Mouse (Mus musculus) urinary bladder, adult 18-20 months (tissue): Measurements from ENCODE around the gene Cd70.

ENCODE experiments used
- DNase-seq, 2 experiments: peaks; one replicate each; pipeline ENCODE4 v3.0.0; 2022; ENCODE audit warnings: low spot score in 2 of 2, mixed read lengths in 2 of 2

Cd70 gene

GRCm38 (mm10) chr17:57148994-57149803 is at the start of gene Cd70:
Gene Cd70 (minus strand): TSS chr17:57149777.
- DNase-seq = no peak

- no peak for DNase-seq
Measured at GRCm38 (mm10) chr17:57198252-57198651, 48.7 kb upstream of the Cd70 start.

- DNase-seq = no peak
Measured at GRCm38 (mm10) chr17:57195326-57196010, 45.9 kb upstream of the Cd70 start.

- DNase-seq = no peak
Measured at GRCm38 (mm10) chr17:57194771-57195170, 45.2 kb upstream of the Cd70 start.

DNA sequence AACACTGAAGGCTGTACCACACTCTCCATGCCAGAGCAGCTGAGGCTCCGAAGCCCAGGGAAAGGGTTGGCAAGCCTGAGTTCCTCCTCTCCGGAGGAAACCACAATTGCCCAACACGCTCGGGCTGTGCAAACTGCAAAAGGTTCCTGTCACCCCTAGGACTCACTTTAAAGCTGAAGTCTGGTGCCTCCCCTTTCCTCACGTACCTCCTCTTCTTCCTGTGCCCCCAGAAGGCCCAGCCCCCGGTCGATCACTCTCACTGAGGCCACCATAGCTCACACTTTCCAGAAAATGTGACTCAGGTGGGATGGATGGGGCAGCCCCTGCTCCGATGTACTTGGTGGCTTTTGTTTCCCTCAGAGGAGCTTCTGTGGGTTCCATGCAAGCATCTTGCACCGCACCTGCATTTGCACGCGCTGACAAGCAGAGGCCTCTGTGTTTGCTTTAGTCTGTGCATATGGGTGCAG is 44.5 kb upstream of the Cd70 start, which contains the start of gene Tnfsf14:
TSS of gene Tnfsf14 (minus strand) at position 137 of the 467 bp plus-strand sequence.
- no peak for DNase-seq

GRCm38 (mm10) chr17:57188510-57189192 is 39.1 kb upstream of the Cd70 start:
- DNase-seq = no peak

DNA sequence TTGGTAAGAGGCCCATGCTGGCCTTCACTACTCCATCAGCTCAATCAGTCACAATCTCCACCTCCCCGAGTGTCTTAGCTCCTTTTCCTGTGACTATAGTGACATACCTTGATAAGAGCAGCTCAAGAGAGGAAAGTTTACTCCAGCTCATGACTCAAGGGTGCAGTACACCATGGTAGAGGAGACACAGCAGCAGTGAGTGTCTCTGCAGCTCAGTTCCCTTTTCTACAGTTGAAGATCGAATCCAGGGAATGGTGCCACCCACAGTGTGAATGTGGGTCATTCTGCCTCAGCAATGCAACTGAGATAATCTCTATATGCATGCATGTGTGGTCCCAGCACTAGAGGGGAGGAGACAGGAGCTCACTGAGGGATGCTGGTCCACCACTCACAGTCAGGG is 36.1 kb upstream of the Cd70 start:
- DNase-seq = no peak

DNA sequence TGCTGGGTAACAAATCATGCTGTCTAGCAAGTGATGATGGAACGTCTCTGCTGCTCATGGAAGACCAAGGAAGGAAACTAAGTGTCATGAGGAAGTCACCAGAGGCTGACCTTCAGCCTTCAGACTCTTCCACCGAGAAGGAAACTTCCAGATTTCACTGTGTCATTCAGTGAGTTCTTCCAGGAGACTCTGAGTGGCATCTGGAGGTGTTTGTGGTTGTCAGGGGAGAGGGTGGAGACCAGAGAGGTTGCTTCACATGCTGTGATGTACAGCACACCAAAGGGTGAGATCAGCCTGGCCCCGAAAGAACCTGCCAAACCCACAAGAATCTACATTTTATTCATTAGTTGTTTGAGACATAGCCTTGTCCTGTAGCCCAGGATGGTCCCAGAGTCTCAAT is 33.3 kb upstream of the Cd70 start:
- DNase-seq = no peak

- DNase-seq = no peak
Measured at GRCm38 (mm10) chr17:57180363-57180762, 30.8 kb upstream of the Cd70 start.

DNA sequence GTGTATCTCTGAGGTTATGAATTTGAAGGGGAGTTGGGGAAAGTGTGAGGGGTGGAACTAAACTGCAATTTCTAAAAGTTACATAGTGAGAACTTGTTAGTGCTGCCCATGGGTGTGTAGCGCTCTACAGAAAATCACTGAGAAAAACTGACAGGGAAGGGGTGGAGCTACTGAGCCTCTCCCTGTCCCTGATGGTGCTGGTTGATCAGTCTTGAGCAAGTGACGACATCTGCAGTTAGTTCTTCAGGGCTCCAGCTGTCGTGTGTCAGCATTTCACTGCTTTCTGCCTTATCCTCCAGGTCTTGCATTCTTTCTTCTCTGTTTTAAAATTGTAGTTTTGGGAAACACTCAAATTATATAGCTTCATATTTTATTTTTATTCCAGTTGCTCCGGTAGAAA is 23.8 kb upstream of the Cd70 start:
- DNase-seq = no peak

DNA sequence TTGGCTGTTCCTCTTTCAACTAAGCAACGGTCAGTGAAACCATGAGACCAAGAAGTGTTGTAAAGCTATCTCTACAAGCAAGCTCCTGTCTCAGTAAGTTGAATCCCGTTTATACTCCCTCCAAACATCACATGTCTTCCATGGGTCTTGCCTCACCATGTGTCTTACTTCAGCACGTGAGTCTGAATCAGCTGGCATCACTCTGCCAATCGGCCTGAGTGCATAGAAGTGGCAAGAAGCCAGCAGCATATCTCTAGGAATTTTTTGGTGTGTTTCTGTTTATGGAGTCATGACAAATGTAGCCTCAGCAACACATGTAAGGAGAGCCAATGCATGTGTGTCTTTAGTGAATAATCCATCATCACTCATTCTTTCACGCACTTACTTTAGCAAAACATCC is 22.8 kb upstream of the Cd70 start:
- DNase-seq = no peak

- DNase-seq = no peak
Measured at GRCm38 (mm10) chr17:57170616-57171260, 21.2 kb upstream of the Cd70 start.

DNA sequence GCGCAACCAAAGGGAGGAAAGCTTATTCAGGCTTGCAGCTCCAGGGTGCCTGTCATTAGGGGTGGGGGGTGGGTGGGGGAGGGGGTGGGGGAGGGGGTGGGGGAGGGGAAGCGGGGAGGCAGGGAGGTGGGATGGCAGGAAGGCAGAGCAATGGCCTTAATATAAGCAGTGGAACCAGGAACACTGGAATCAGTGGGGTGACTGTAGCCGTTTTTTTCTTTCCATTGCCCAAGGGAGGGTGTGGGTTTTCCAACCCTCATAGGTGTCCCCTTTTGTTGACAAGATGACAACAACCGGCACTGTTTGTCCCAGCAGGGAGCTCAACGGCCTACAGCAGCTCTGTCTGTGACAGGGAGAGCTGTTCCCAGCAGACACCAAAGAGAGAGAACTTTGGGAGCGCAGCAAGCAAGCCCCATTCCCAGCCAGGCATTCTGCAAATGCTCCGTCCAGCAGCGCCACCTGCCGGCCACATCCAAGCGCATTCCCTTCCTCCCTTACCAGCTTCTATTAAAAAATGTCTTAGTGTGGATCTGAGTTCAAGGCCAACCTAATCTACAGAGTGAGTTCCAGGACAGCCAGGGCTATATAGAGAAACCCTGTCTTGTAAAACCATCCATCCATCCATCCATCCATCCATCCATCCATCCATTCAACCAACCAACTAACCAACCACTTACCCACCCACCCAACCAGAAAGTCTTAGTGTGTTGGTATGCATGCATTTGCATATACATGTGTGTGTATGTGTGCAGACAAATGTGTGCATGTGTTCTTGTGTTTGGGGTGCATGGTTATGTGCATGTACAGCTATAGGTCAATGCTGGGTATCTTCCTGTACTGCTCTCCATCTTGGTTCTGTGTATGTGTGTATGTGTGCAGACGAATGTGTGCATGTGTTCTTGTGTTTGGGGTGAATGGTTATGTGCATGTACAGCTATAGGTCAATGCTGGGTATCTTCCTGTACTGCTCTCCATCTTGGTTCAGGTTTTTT is 17.5 kb upstream of the Cd70 start:
- peak; percentile 76 to 86 for DNase-seq

DNA sequence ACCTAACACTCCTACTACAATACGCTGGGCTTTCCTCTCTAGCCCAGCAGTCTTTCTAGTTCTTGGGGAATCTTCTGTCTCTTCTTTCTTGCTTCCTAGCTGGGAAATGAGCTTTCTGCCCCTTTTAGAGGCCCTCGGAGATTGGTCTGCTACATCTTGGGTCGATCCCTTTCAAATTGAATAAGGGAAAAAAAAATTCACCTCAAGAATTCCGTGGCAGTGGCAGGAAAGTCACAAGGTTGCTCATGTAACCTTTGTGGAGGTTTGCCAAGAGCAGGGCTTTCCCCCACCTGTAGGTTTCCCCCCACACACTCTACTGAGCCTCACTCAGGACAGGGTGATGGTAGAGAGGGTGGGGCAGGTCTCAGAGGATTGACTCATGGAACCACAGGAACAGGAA is 4.2 kb upstream of the Cd70 start:
- DNase-seq = no peak

GRCm38 (mm10) chr17:57153006-57153405 is 3.4 kb upstream of the Cd70 start:
- DNase-seq = no peak

GRCm38 (mm10) chr17:57148343-57148742 is 1.2 kb downstream of the Cd70 start:
- DNase-seq = no peak

DNA sequence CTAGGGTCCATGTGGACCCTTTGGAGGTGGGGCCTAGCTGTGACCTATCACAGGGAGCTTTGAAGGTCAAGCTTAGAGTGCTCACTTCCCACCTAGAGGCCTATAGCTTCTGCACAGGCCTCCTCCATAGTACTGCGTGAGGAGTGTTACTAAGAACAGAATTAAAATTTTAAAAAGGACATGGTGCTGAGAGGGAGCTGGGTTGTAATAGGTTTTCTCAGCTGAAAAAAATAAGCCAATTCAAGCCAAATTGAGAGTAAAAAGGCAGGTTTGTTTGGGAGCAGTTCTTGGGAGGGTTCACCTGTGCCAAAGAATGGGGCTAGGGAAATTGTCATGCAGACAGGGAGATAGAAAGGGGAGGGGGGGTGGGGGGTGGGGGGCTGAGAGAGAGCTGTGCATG is 4.5 kb downstream of the Cd70 start:
- DNase-seq = no peak

DNA sequence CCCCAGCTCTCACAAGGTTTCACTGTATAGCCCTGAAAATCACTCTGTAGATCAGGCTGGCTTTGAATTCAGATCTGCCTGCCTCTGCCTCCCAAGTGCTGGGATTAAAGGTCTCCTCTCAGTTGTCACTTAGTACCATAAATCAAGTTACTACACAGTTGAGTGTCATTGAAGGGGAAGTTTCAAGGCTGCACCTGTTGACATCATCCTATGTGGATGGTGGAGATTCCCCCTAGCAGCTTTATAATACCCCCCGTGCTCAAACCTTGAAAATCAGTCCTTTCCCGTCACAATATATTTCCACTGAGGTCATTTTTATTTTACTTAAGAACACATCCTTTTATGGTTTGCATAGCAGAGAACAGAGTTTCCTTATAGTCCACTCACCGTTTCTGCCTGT is 5.9 kb downstream of the Cd70 start:
- no peak for DNase-seq

GRCm38 (mm10) chr17:57139708-57140107 is 9.9 kb downstream of the Cd70 start:
- DNase-seq = no peak

GRCm38 (mm10) chr17:57138676-57139075 is 10.9 kb downstream of the Cd70 start:
- no peak for DNase-seq

DNA sequence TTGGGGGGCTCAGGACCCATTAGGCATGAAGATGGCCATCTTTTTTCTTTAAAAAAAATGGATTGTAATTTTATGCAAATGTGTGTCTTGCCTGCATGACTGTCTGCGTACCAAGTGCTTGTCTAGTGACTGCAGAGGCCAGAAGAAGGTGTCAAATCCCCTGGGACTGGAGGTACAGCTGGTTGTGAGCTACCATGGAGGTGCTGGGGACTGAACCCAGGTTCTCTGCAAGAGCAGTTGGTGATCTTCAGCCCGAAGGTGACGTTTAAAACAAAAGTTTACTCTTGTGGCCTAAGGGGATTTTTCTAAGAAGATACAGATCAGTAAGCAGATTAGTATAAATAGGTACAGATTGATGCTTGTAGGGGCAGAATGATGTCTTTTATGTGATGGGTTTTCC is 13.9 kb downstream of the Cd70 start:
- DNase-seq = no peak
